Comparison of ENCODE assay signal across 15 mouse cellular contexts in the genomic region with DNA sequence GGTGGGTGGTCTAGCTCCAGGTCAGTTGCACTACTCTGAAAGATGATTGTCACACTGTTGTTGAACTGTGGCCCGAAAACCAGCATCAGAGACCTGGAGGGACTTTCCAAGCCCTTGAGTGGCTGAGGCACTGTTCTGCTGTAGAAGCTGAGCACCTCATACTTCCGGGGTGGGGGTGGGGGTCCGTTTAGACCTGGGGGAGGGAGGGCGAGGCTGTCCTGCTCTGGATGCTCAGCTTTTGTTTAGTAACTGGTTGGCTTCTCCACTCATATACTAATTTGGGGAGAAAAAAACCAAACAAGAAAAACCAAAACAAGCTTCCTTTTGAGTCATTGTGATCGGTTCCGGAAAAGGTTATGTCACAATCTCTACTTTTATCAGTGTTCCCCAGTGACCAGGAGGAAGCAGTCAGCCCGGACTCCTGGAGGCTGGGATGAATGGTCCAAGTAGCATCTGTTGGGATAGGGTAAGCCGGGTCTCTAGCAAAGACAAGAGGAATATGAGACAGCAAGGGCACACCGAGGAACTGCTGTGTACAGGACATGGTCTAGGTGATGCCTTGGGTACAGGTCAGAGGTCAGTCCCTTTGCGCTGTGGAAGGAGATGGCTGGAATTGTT. TPM values are rescaled to one million over a fixed set of nuclear protein-coding genes. Genes with fewer than 3 reads are reported as not detected.
DNase-seq lines count a peak whose midpoint lies in the region; ATAC-seq and TF ChIP-seq lines count a peak whose summit lies in the region.
"Had no signal": no experiment of that assay in that cellular context is flagged by ENCODE, and none has a peak within 500 bp of the region (broad histone marks: within the 10 kb centered on the region; RNA-seq: fewer than 3 reads in every experiment).

No protein-coding gene starts in this region.

- no peak overlapping the region for H3K9ac ChIP-seq in liver, adult 2 months (ENCODE audit: low read depth, low read length)
- H3K9ac ChIP-seq in liver, embryonic 12.5 days: no peak overlapping the region
- H3K9ac ChIP-seq in forebrain, postnatal 0 days: no peak overlapping the region
- H3K9ac ChIP-seq: forebrain, embryonic 13.5 days; neural tube, embryonic 12.5 days had no signal

- no peak for TF ChIP-seq POLR2A in liver, adult 2 months (IDR thresholded peaks at IDR 0.05; ENCODE audit: extremely low read depth, insufficient read depth, low read length)
- no peak for TF ChIP-seq POLR2A in bone marrow, adult 2 months (IDR thresholded peaks at IDR 0.05; ENCODE audit: borderline replicate concordance, control insufficient read depth, low read depth, low read length)

- H3K4me1 ChIP-seq in liver, adult 2 months (ENCODE audit: control insufficient read depth, insufficient read depth, low read length): no peaks in the 10 kb centered on the region
- H3K4me1 ChIP-seq in liver, embryonic 12.5 days: no peaks in the 10 kb centered on the region
- peaks cover 3% of the 10 kb centered on the region for H3K4me1 ChIP-seq in bone marrow, adult 2 months (ENCODE audit: control insufficient read depth, insufficient read depth, low read length)
- no peaks in the 10 kb centered on the region for H3K4me1 ChIP-seq in forebrain, postnatal 0 days (ENCODE audit: insufficient read depth)
- H3K4me1 ChIP-seq: forebrain, embryonic 13.5 days; neural tube, embryonic 12.5 days had no signal

- H3K9me3 ChIP-seq in liver, embryonic 12.5 days (replicated peaks): no peaks in the 10 kb centered on the region
- no peaks in the 10 kb centered on the region for H3K9me3 ChIP-seq in forebrain, postnatal 0 days (ENCODE audit: low read length)
- H3K9me3 ChIP-seq: forebrain, embryonic 13.5 days; G1E; neural tube, embryonic 12.5 days had no signal

- no peaks in the 10 kb centered on the region for H3K27me3 ChIP-seq in liver, adult 2 months (ENCODE audit: control insufficient read depth, insufficient read depth, low read length)
- no peaks in the 10 kb centered on the region for H3K27me3 ChIP-seq in liver, embryonic 12.5 days (replicated peaks)
- no peaks in the 10 kb centered on the region for H3K27me3 ChIP-seq in forebrain, postnatal 0 days (ENCODE audit: insufficient read depth, low read length)
- H3K27me3 ChIP-seq: forebrain, embryonic 13.5 days; neural tube, embryonic 12.5 days had no signal

- no peaks in the 10 kb centered on the region for H3K36me3 ChIP-seq in liver, adult 2 months (ENCODE audit: control insufficient read depth, insufficient read depth, low read length)
- H3K36me3 ChIP-seq in liver, embryonic 12.5 days: no peaks in the 10 kb centered on the region
- H3K36me3 ChIP-seq in forebrain, postnatal 0 days (ENCODE audit: insufficient read depth): no peaks in the 10 kb centered on the region
- H3K36me3 ChIP-seq: G1E; neural tube, embryonic 12.5 days had no signal

- no peak overlapping the region for H3K4me2 ChIP-seq in liver, embryonic 12.5 days
- no peak overlapping the region for H3K4me2 ChIP-seq in forebrain, postnatal 0 days (ENCODE audit: low read depth)
- H3K4me2 ChIP-seq: forebrain, embryonic 13.5 days; neural tube, embryonic 12.5 days had no signal

- 70% methylated on average over 10 of the region's 10 CpGs for WGBS in liver, adult 2 months
- 30% methylated on average over 10 of the region's 10 CpGs for WGBS in liver, embryonic 12.5 days (ENCODE audit: insufficient replicate concordance)
- WGBS in bone marrow, adult 2 months: 6% methylated on average over 10 of the region's 10 CpGs
- WGBS in forebrain, postnatal 0 days: 83% methylated on average over 10 of the region's 10 CpGs

- no peaks in the 10 kb centered on the region for H3K79me2 ChIP-seq in liver, adult 2 months (ENCODE audit: control insufficient read depth, insufficient read depth, low read length)

- TF ChIP-seq CTCF in liver, adult 2 months (IDR thresholded peaks at IDR 0.05; ENCODE audit: low read depth, low read length): no peak
- TF ChIP-seq CTCF in bone marrow, adult 2 months (IDR thresholded peaks at IDR 0.05; ENCODE audit: control insufficient read depth, insufficient read depth, low read length): no peak
- TF ChIP-seq CTCF in forebrain, postnatal 0 days (IDR thresholded peaks at IDR 0.05; ENCODE audit: low read depth): no peak

- DNase-seq in liver, adult 2 months (ENCODE audit: extremely low read depth, low read depth, low spot score): peak; percentile 23
- DNase-seq in B cell, adult 2 months: peak; percentile 75 to 79
- no peak for DNase-seq in frontal cortex, postnatal 25 days (ENCODE audit: low spot score in 2 of 2)
- no peak for DNase-seq in frontal cortex, postnatal 10 days (ENCODE audit: low spot score in 2 of 2)
- no peak for DNase-seq in forebrain, postnatal 0 days
- DNase-seq: kidney, postnatal 4 days; right cerebral cortex, postnatal 25 days had no signal

- no peak overlapping the region for H3K27ac ChIP-seq in liver, adult 2 months (replicated peaks; ENCODE audit: insufficient read depth, low read depth, low read length)
- H3K27ac ChIP-seq in liver, embryonic 12.5 days: no peak overlapping the region
- peak overlapping the region; percentile 82 for H3K27ac ChIP-seq in bone marrow, adult 2 months (ENCODE audit: control insufficient read depth, insufficient read depth, low read depth, low read length, poor library complexity)
- H3K27ac ChIP-seq in forebrain, postnatal 0 days (ENCODE audit: low read depth, low read length): no peak overlapping the region
- H3K27ac ChIP-seq: forebrain, embryonic 13.5 days; neural tube, embryonic 12.5 days had no signal

- H3K4me3 ChIP-seq in liver, adult 2 months (ENCODE audit: insufficient read depth, low read depth, low read length): no peak overlapping the region
- H3K4me3 ChIP-seq in liver, embryonic 12.5 days: no peak overlapping the region
- H3K4me3 ChIP-seq in bone marrow, adult 2 months (replicated peaks; ENCODE audit: control insufficient read depth, low read depth, low read length): peak overlapping the region; percentile 46
- H3K4me3 ChIP-seq in forebrain, postnatal 0 days (ENCODE audit: low read depth, low read length): no peak overlapping the region
- H3K4me3 ChIP-seq: forebrain, embryonic 13.5 days; neural tube, embryonic 12.5 days had no signal

- no peak for ATAC-seq in liver, embryonic 12.5 days
- ATAC-seq in monocyte, adult 5-6 weeks (replicated peaks; ENCODE audit: insufficient number of reproducible peaks, low FRiP score, low TSS enrichment, poor library complexity, severe bottlenecking): peak; percentile 52
- ATAC-seq in forebrain, postnatal 0 days: no peak
- ATAC-seq: forebrain, embryonic 13.5 days had no signal

RNA-seq across cellular contexts. Expression of a gene that starts 17.5 kb away (rescaled TPM):
- total RNA-seq in liver, adult 2 months (2014; rRNA removed): 0.55 and 0.81 TPM in 2 replicates
- polyA plus RNA-seq in liver, adult 2 months (2012; rRNA removed): 0.32 and 0.95 TPM in 2 replicates
- polyA plus RNA-seq in liver, embryonic 12.5 days (2016; fragmentation: Nextera tagmentation; extraction: Ambion mirVana): 2.9 and 3.2 TPM in 2 replicates
- polyA plus RNA-seq in bone marrow, adult 2 months (2011; ENCODE audit: insufficient read depth, insufficient read length, low replicate concordance, missing spikeins): 7.9 and 20.7 TPM in 2 replicates
- 10.0 to 15.9 TPM (median 12.7 TPM) in 3 replicates for total RNA-seq in monocyte, adult 5-6 weeks (2017)
- 1.9 and 2.0 TPM in 2 replicates for total RNA-seq in forebrain, postnatal 0 days (2014; rRNA removed)
- polyA plus RNA-seq in forebrain, postnatal 0 days (2015; fragmentation: Nextera tagmentation; extraction: Ambion mirVana): 0.75 and 0.91 TPM in 2 replicates
- polyA plus RNA-seq: G1E had no signal

RNA-seq across cellular contexts. Expression of a gene that starts 43.1 kb away (rescaled TPM):
- not detected in 2 replicates for total RNA-seq in liver, adult 2 months (2014; rRNA removed)
- not detected in 2 replicates for polyA plus RNA-seq in liver, adult 2 months (2012; rRNA removed)
- polyA plus RNA-seq in liver, embryonic 12.5 days (2016; fragmentation: Nextera tagmentation; extraction: Ambion mirVana): 0.06 TPM in 1 of 2 replicates, not detected in the other
- not detected in 2 replicates for polyA plus RNA-seq in bone marrow, adult 2 months (2011; ENCODE audit: insufficient read depth, insufficient read length, low replicate concordance, missing spikeins)
- total RNA-seq in monocyte, adult 5-6 weeks (2017): not detected in 3 replicates
- 0.15 TPM in 1 of 2 replicates, not detected in the other for total RNA-seq in forebrain, postnatal 0 days (2014; rRNA removed)
- polyA plus RNA-seq in forebrain, postnatal 0 days (2015; fragmentation: Nextera tagmentation; extraction: Ambion mirVana): 0.14 and 0.29 TPM in 2 replicates
- total RNA-seq: G1E had no signal
- polyA plus RNA-seq: forebrain, embryonic 13.5 days had no signal

RNA-seq across cellular contexts. Expression of a gene that starts 44.8 kb away (rescaled TPM):
- not detected in 2 replicates for total RNA-seq in liver, adult 2 months (2014; rRNA removed)
- polyA plus RNA-seq in liver, adult 2 months (2012; rRNA removed): not detected in 2 replicates
- not detected in 2 replicates for polyA plus RNA-seq in liver, embryonic 12.5 days (2016; fragmentation: Nextera tagmentation; extraction: Ambion mirVana)
- polyA plus RNA-seq in bone marrow, adult 2 months (2011; ENCODE audit: insufficient read depth, insufficient read length, low replicate concordance, missing spikeins): 6.7 TPM in 1 of 2 replicates, not detected in the other
- total RNA-seq in monocyte, adult 5-6 weeks (2017): not detected in 3 replicates
- not detected in 2 replicates for total RNA-seq in forebrain, postnatal 0 days (2014; rRNA removed)
- polyA plus RNA-seq in forebrain, postnatal 0 days (2015; fragmentation: Nextera tagmentation; extraction: Ambion mirVana): not detected in 2 replicates
- total RNA-seq: left cerebral cortex, postnatal 36 days had no signal
- polyA plus RNA-seq: forebrain, embryonic 13.5 days; G1E; heart, embryonic 14.5 days; neural tube, embryonic 12.5 days had no signal

Comparison
In these comparisons a context has a peak if more than half of its experiments do, and no peak if none do; other contexts are left out.
1. DNase-seq: peak in liver, adult 2 months (single experiment) and B cell, adult 2 months (2 of 2); none in frontal cortex, postnatal 25 days (0 of 2), frontal cortex, postnatal 10 days (0 of 2) and forebrain, postnatal 0 days (single experiment).